In the genomic region with DNA sequence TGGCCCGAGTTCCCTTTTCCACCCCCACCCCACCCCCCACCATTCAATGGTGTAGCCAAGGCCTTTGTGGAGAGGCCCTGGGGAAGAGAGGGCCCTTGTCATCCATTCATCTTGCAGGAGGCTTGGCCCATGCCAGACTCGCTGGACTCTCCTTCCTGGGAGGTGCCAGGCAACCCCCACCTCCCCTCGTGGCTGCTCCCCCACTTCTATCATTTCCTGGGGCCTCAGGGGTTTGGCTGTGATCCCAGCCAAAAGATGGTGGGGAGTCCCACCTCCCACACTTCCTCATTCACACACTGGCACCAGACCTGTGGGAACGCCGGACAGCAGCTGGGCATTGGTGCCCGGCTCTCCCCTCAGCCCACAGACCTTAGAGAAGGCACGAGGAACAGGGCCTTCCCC, we compare ENCODE assay signal across 11 mouse cellular contexts. TPM values are rescaled to one million over a fixed set of nuclear protein-coding genes. Genes with fewer than 3 reads are reported as not detected.
DNase-seq lines count a peak whose midpoint lies in the region; ATAC-seq lines count a peak whose summit lies in the region.
"Had no signal": no experiment of that assay in that cellular context is flagged by ENCODE, and none has a peak within 500 bp of the region (broad histone marks: within the 10 kb centered on the region; RNA-seq: fewer than 3 reads in every experiment).

No protein-coding gene starts in this region.

- no peaks in the 10 kb centered on the region for H3K9me3 ChIP-seq in hindbrain, embryonic 13.5 days
- H3K9me3 ChIP-seq in kidney, embryonic 14.5 days (ENCODE audit: control insufficient read depth, low read length), result no peaks in the 10 kb centered on the region

- 31% methylated on average over 7 of the region's 7 CpGs for WGBS in hindbrain, embryonic 13.5 days
- WGBS in kidney, embryonic 14.5 days, result 51% methylated on average over 7 of the region's 7 CpGs

- H3K4me2 ChIP-seq in hindbrain, embryonic 13.5 days, result no peak overlapping the region
- H3K4me2 ChIP-seq in kidney, embryonic 14.5 days (replicated peaks; ENCODE audit: low read depth, low read length), result no peak overlapping the region

- peak; percentile 54 for ATAC-seq in common myeloid progenitor, adult 5-6 weeks (replicated peaks; ENCODE audit: low read depth, poor library complexity, severe bottlenecking)
- ATAC-seq in hindbrain, embryonic 13.5 days (ENCODE audit: low FRiP score), result peak; percentile 66
- ATAC-seq in megakaryocyte progenitor cell, adult 5-6 weeks (replicated peaks; ENCODE audit: poor library complexity), result peak; percentile 56
- ATAC-seq in kidney, embryonic 14.5 days (ENCODE audit: low FRiP score, low TSS enrichment), result no peak

- peaks cover 87% of the 10 kb centered on the region for H3K4me1 ChIP-seq in hindbrain, embryonic 13.5 days (replicated peaks)
- H3K4me1 ChIP-seq in kidney, embryonic 14.5 days (ENCODE audit: control insufficient read depth, insufficient read depth, low read length), result peaks cover 24% of the 10 kb centered on the region

- H3K36me3 ChIP-seq in hindbrain, embryonic 13.5 days, result peaks cover 29% of the 10 kb centered on the region
- no peaks in the 10 kb centered on the region for H3K36me3 ChIP-seq in kidney, embryonic 14.5 days (ENCODE audit: control insufficient read depth, insufficient read depth, low read length)

- no peaks in the 10 kb centered on the region for H3K27me3 ChIP-seq in hindbrain, embryonic 13.5 days
- H3K27me3 ChIP-seq in kidney, embryonic 14.5 days (ENCODE audit: control insufficient read depth, insufficient read depth, low read length), result peaks cover 22% of the 10 kb centered on the region

- DNase-seq in Muller cell, postnatal 12 days (ENCODE audit: inconsistent ontology term), result peak; percentile 94
- no peak for DNase-seq in spleen, postnatal 14 days (ENCODE audit: low spot score in 2 of 2)
- no peak for DNase-seq in heart, adult 11 months
- DNase-seq in heart, adult 18-20 months, result no peak
- DNase-seq: heart, postnatal 4 days had no signal

- H3K9ac ChIP-seq in hindbrain, embryonic 13.5 days, result no peak overlapping the region
- H3K9ac ChIP-seq in kidney, embryonic 14.5 days (ENCODE audit: low read depth, low read length), result no peak overlapping the region

- H3K4me3 ChIP-seq in hindbrain, embryonic 13.5 days, result no peak overlapping the region
- no peak overlapping the region for H3K4me3 ChIP-seq in kidney, embryonic 14.5 days (ENCODE audit: low read length)
- H3K4me3 ChIP-seq: erythroblast, embryonic 14.5 days had no signal

- H3K27ac ChIP-seq in hindbrain, embryonic 13.5 days, result peak overlapping the region; percentile 99
- H3K27ac ChIP-seq in kidney, embryonic 14.5 days (ENCODE audit: low read depth, low read length), result no peak overlapping the region

RNA-seq across cellular contexts. Expression of gene Rhbg, which starts 22.2 kb away (rescaled TPM):
- total RNA-seq in common myeloid progenitor, adult 5-6 weeks (2017), result not detected in 2 replicates
- polyA plus RNA-seq in hindbrain, embryonic 13.5 days (2015; fragmentation: Nextera tagmentation; extraction: Ambion mirVana), result 0.22 and 0.32 TPM in 2 replicates
- not detected in 2 replicates for total RNA-seq in megakaryocyte progenitor cell, adult 5-6 weeks (2015)
- total RNA-seq in megakaryocyte progenitor cell, adult 5-6 weeks (2017), result 0.14 TPM in 1 of 2 replicates, not detected in the other
- polyA plus RNA-seq in kidney, embryonic 14.5 days (2014; fragmentation: Nextera tagmentation; extraction: Ambion mirVana), result 2.2 and 3.7 TPM in 2 replicates
- under 1 TPM in 1 of 2 experiments, not detected in 1; 0.64 TPM for total RNA-seq in heart, adult 18-20 months (2021)
- total RNA-seq: heart, postnatal 4 days had no signal
- polyA plus RNA-seq: erythroblast, embryonic 14.5 days had no signal

RNA-seq across cellular contexts. Expression of gene Gm38392, which starts 54.7 kb away (rescaled TPM):
- not detected in 2 replicates for total RNA-seq in common myeloid progenitor, adult 5-6 weeks (2017)
- 0.29 and 0.70 TPM in 2 replicates for polyA plus RNA-seq in hindbrain, embryonic 13.5 days (2015; fragmentation: Nextera tagmentation; extraction: Ambion mirVana)
- total RNA-seq in megakaryocyte progenitor cell, adult 5-6 weeks (2015), result 0.10 TPM in 1 of 2 replicates, not detected in the other
- not detected in 2 replicates for total RNA-seq in megakaryocyte progenitor cell, adult 5-6 weeks (2017)
- 0.79 TPM in 1 of 2 replicates, not detected in the other for polyA plus RNA-seq in kidney, embryonic 14.5 days (2014; fragmentation: Nextera tagmentation; extraction: Ambion mirVana)
- under 1 TPM; 0.30 to 0.33 TPM for total RNA-seq in heart, adult 18-20 months (2021)
- total RNA-seq: heart, postnatal 4 days; liver, adult 2 months had no signal
- polyA plus RNA-seq: erythroblast, embryonic 14.5 days; liver, adult 2 months had no signal
